Mouse (Mus musculus) 416B (cell line): ENCODE results near the gene Tomm20.
A peak's percentile ranks its signal among the peaks of the same experiment; 100 is the strongest.

Source experiments
- DNase-seq: peaks from one replicate; pipeline ENCODE4 v3.0.0; 2011; ENCODE audit warnings: low read depth

The Tomm20 gene

DNA sequence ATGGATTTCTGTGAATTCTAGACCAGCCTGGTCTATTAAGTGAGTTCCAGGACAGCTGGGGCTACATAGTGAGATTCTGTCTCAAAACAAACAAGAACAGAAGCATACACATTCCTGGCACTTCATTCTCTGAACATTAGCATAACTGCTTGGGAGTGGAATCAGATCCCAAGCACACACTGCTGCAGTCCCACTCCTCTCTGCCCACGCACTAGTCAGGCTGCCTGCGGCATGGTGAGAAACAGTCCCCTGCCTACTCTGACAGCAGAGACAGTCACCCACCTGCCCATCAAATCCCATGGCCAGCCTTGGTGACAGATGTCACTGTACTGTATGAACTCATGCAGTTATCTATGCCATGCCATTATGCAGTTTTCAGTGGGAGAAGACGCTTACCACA, 15.9 kb upstream of the Tomm20 start:
- no peak for DNase-seq

GRCm38 (mm10) chr8:126951900-126952636, 6.4 kb upstream of the Tomm20 start:
- no peak for DNase-seq

DNA sequence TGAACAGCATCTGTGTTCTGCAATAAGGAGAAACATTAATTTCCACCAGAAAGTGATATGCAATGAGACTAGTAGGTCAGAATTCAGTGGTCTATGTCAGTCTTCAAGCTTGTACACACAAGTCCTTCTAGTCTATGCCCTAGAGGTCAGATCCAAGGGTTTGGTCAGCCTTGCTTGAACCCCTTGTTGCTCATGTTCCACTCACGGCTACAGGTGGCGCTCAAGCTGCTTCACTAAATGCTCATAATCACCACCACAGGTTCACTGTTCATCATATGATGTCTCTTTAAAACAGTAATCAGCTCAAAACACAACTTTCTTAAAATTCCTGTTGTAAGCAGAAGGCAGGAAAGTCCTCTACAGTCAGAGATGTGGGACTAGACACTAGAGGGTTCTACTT, 3.9 kb upstream of the Tomm20 start:
- peak; percentile 52 for DNase-seq

GRCm38 (mm10) chr8:126946444-126946843, 800 bp upstream of the Tomm20 start:
- no peak for DNase-seq

GRCm38 (mm10) chr8:126944781-126945691, 608 bp downstream of the Tomm20 start:
- peak; percentile 73 for DNase-seq

DNA sequence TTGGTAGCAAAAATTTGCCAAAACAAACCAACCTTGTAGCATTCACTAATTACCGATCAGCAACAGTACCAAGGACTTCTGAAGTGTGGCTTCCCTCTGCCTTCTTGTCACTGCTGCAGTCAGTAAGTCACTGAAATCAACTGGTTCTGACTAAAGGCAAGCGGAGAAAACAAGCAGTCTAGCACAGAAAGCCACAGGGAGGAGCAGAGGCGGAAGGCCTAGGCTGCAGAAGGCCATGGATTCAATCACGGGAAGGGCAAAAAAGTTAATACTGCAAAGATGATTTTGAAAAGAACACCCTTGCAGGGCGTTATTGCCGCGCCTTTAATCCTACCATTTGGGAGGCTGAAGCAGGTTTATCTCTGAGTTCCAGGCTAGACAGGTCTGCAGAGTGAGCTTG, 2.1 kb downstream of the Tomm20 start:
- peak; percentile 53 for DNase-seq

DNA sequence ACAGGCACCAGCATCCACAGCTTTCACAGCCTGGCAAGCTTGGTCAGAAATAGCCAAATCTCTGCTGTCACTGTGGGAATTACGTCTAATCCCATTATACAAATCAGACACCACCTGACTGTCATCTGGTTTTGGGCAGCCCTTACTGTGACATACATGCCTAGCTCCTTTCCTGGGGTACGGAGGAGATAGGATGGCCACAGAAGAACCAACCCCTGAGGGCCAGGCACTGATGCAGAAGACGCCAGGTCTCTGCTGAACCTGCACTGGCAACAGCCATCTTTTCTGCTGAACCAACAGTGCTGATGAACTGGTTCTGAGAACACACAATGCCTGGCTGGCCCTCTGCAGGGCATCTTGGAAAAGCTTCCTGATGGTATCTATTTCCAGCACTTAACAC, 8.3 kb downstream of the Tomm20 start:
- no peak for DNase-seq

GRCm38 (mm10) chr8:126935932-126936331, 9.7 kb downstream of the Tomm20 start:
- DNase-seq, result peak; percentile 50

- DNase-seq, result no peak
These were observed 10.3 kb downstream of the Tomm20 start for GRCm38 (mm10) chr8:126935387-126935786.

GRCm38 (mm10) chr8:126932656-126933055, 13.0 kb downstream of the Tomm20 start:
- DNase-seq, result no peak

DNA sequence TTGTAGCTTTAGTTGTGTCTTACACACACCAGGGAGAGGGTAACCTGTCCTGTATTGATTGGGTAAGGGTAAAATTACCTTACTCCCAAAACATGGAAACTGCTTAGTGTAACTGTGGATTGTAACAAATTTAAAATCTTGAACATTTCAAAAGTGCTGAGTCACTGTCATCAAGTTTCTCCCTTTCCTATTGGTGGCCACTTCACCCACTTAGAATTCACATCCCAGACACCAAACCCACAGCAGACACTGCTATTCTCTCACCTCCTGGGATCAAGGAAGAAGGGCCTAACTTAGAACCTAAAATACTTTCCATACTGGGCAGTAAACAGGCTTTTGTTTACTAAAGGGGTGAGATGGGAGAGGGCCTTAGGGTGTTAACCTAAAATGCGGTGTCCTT, 13.4 kb downstream of the Tomm20 start:
- DNase-seq, result peak; percentile 55

GRCm38 (mm10) chr8:126931720-126932119, 13.9 kb downstream of the Tomm20 start:
- DNase-seq, result peak; percentile 59

- DNase-seq, result peak; percentile 87
These were observed 16.0 kb downstream of the Tomm20 start for GRCm38 (mm10) chr8:126929607-126930161.

- DNase-seq, result no peak
These were observed 16.7 kb downstream of the Tomm20 start for GRCm38 (mm10) chr8:126928755-126929505.

DNA sequence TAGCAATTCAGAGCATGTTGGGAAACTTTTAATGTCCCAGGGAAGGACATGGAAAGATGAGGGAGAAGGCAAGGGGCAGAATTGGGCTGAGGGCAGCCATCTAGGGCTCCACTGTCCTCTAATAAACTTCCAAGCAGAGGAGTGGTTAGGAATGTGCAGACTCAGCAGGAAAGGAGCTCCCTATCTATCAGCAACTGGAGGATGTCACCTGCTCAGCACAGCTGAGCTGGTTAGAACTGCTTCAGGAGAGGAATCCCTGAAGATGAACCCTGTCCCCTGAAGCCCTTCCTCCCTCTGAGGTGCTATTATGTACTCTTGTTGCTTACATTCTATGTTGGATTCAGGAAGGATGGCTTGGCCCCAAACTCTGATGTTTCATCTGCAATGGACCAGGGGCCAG, 17.6 kb downstream of the Tomm20 start:
- no peak for DNase-seq

DNA sequence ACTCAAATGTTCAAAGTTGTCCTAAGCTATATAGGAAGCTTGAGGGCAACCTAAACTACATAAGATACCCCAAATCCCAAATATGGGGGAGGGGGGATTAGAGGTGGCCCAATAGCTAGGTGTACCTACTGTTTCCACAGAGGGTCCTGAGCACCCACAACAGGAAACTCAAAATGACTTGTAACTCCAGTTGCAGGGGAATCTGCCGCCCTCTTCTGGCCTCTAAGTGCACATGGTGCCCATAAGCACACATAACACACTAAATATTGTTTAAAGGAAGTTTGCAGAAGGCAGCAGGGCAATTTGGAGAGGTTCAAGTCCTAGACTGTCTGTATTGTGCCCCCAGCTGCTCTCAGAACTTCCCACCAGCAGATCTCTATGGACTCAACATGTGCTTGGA, 18.6 kb downstream of the Tomm20 start:
- peak; percentile 67 for DNase-seq

DNA sequence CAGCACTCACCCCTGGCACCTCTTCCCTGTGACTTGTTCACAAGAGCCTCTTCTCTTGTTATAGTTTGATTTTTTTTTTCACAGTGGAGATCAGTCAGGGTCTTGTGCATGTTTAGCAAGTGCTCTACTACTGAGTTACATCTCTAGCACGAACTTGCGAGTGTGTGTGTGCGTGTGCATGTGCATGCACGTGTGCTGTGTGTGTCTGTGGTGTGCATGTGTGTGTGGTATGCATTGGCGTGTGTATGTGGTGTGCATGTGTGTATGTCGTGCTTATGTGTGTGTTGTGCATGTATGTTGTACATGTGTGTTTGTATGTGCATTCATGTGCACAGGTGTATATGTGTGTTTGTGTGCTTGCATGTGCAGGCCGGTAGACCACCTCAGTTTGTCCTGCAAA, 22.7 kb downstream of the Tomm20 start:
- no peak for DNase-seq

DNA sequence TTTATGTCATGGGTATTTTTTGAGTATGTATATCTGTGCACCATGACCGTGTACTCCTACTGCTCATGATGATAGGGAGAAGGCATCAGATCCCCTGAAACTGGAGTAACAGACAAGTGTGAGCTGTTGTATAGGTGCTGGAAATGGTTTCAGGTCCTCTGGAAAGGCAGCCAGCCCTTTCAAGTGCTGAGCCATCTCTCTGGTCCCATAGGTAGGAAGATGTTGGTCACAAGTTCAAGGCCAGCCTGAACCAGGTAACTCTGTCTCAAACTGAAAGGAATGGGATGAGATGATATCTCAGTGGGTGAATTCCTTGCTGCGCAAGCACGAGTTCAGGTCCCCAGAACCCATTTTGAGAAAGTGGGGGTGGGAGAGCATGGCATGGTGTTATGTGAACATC, 24.2 kb downstream of the Tomm20 start:
- DNase-seq, result no peak

- DNase-seq, result peak; percentile 87
These were observed 24.8 kb downstream of the Tomm20 start for GRCm38 (mm10) chr8:126920845-126921244.

- DNase-seq, result no peak
These were observed 25.3 kb downstream of the Tomm20 start for GRCm38 (mm10) chr8:126920386-126920785.

DNA sequence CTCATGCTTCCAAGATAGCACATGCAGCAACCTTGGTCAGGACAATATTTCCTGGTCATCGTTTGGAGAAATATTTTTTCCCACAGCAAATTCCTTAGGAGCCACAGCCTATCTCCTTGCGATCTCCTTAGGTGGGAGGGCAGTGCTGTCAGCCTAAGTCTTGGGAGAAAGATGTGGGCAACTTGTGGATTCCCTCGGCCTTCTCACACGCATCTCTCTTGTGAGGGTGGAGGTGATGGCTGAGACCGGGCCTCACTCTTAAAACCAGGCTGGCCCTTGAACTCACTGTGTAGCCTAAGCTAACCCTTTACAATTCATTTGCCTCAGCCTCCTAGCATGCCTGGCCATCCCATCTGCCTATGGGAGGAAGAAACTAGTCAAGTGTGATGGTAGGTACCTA, 25.9 kb downstream of the Tomm20 start:
- no peak for DNase-seq

GRCm38 (mm10) chr8:126919255-126919654, 26.4 kb downstream of the Tomm20 start:
- peak; percentile 82 for DNase-seq
